Mouse (Mus musculus): ENCODE measurements at regions not wholly inside any gene's neighbourhood (a gene's known extent, or its start where the extent isn't known, plus 50 kb on each side); places are given as distances from the start of the nearest gene placed in this dataset.

- no peak for DNase-seq (ENCODE audit: low spot score)
Measured at GRCm38 (mm10) chr10:111558675-111559340, 52.7 kb downstream of the Phlda1 start.

DNA sequence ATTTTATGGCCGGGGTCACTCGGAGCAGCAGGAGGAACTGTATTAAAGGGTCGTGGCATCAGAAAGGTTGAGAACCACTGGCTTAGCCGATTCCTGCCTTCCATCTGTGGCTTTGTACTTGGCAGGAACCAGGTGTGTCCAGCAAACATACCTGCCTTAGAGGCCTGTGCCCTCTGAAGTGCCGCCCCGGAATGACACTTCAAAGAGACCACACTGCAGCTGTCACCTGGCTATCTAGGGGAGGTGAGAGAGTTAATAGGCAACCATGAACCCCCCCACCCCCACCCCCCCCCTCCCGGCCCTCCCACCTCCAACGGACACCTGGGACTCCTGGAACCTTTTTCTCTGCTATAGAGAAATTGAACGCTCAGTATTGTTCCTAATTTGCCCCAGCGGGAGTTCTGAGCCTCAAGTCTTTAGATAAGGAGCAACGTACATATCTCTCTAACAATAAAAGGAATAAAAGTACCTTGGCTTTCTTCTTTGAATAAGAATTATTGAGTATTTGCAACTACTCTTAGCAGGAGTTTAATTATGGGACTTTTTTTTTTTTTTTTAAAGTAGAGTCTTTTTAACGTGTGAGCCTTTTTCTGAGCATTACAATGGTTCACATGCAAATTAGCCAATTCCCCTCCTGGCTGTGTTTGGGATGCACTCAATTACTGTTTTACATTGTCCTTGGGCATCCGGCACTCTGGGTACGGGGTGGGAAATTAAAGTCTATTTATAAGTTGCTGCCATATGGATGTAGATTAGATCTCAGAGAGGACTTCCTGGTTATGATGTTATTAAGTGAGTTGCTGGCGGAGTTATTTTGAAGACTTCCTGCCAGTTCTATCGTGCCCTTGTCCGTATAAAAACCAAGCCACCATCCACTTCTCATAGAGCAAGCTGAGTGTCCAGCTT is 53.5 kb downstream of the Phlda1 start:
- DNase-seq (ENCODE audit: low spot score), result no peak

DNA sequence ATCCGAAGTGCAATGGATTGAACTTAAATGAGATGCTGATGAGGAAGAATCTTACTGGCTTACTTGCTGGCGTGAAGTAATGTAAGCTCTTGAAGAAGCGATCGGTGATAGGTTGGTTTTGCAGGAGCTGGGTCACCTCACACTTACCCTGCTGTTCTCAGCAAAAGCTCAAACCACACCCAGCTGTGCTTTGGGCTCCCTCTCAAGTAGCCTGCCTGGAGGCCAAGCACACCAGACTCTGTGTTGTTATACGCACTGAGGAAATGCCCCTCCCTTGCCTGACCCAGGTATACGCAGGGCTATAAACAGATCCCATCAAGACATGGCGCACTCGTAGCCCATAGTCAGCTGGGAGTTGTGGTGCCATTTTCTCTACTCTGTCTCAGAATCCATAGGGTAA is 56.5 kb downstream of the Phlda1 start:
- no peak for DNase-seq (ENCODE audit: low spot score)

DNA sequence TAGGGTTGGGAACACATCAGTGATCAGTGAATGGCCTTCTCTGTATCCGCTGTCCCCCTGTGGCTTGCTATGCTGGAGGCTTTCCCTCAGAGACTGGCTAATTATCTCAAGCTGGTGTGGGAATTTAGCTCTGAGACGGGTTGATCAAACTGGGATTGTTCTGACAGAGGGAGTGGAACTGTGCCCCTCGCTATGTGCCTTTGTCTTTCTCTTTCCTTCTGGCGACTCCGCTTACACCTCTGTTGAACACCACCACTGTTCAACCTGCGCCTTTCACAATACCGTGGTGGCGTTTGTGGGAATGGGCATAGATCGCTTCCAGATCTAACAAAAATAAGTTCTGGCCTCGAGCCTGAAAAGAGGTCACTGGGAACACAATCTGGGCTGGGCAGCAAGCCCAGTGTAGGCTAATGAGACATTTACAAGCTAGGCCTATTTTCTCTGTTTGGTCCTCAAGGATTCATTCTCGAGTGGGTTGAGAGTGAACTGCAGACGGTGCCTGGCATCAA is 60.8 kb downstream of the Phlda1 start:
- no peak for DNase-seq (ENCODE audit: low spot score)

DNA sequence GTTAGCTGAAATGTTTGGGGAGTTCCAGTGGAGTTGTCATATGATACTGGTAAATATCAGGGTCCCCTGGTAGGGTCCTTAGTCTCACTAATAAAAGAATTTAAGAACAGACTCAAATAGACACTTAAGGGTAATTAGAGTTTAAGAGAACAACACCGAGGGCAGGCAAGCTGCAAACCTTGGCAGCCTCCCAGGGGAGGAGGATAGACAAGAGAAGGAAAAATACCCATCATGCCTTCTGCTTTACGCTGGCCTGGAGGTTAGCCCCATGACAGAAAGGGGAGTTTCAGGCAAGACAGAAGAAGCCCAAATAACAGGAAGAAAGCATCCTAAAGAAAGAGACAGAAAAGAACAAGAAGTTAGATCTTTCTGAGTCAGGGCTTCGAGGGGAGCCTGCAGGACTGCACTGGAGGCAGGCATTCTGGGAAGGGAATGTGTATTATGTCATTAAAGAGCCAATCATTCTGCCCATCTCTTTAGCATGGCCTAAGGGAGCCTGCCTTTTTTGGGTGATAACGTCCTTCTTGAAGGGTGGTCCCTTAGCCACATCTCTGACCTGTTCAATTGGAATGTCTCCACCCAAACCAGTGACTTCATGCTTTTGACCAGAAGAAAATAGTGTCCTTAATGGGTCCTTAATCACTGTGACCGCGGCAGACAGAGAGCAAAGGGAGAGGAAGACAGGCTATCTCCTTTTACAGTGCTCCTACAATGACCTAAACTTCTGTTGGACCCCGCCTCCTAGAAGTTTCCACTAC is 64.6 kb downstream of the Phlda1 start:
- no peak for DNase-seq (ENCODE audit: low spot score)

GRCm38 (mm10) chr10:111574231-111574630 is 68.1 kb downstream of the Phlda1 start:
- no peak for DNase-seq (ENCODE audit: low spot score)

DNA sequence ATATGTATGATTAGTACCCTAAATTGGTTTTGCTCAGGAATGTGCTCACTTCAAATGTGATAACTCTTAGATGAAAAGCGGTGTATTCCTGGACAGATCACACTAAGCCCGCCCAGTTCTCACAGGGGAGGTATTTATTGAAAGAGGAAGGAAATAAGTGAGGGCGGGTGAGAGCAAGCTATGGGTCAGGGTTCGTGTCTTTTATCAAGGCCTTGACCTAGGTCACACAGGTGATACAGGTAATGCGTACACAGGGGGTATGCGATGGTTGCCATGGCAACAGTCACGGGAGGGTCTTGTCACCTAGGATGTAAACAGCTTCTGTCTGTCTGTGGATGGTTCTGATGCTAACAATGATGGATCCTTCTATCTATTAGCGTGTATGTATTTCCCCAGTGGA is 68.7 kb downstream of the Phlda1 start:
- DNase-seq (ENCODE audit: low spot score), result no peak

DNA sequence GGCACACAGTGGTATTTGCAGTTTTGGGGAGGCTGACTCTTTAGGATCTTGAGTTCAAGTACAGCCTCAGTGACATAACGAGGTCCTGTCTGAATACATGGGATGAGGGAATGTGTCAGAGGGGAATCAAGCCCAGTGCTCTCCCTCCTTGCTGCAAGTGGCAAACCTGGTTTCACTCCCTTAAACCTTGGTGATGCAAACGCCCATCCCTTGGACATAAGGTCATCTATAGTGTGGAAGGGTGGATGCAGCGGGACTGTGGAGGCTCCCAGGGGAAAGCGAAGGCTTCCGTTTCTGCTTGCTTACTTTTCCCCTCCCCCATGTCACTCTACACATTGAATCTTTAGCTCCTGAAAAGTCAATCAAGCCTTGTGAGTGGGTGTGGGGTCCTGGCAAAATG is 69.2 kb downstream of the Phlda1 start:
- DNase-seq (ENCODE audit: low spot score), result no peak

DNA sequence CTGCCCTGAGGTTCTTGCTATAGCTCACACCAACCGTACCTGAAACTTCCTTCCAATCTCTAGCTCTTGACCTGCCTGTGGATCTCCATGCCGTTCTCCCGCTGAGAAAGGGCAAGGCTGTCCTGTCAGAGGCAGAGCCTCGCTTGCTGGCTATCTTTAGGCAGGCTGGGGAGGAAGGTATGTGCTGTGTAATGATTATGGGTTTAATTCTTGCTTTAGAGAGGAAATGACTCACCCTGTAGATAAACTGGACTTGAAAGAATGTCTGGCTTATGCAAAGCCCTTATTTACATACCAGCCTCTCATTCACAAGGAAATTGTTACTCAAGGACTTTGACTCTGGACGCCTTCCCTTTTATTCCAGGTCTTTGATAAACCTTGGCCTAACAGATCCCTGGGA is 69.8 kb downstream of the Phlda1 start:
- no peak for DNase-seq (ENCODE audit: low spot score)

DNA sequence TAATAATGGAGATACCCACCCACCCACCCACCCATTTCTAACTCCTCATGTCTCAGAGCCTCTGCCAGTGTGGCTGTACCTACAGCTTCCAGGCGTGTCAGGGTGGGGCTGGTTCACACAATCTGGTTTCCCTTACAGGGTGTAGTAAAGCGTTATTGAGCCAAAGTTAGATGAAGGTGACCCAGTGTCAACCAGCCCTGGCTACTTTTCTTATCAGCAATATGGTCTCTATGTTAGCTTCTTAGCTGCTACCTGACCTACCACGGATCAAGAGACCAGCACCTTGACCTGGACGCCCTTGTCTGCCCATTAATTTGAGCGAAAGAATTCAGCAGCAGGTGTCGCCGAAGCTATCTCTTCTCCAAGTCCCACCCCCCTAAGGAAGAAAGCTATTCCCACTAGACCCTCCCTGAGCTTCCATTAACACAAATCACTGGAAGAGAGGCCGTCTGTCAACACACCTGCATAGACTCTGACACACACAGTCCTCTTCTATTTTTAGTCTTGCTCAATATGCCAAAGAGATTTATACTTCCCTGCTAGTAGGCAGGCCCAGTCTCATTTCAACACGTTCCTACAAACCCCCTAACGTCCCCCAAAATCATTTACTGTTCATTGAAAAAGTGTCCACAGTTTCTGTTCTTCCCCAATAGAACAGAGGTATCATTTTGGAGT is 70.4 kb downstream of the Phlda1 start:
- DNase-seq (ENCODE audit: low spot score), result no peak

DNA sequence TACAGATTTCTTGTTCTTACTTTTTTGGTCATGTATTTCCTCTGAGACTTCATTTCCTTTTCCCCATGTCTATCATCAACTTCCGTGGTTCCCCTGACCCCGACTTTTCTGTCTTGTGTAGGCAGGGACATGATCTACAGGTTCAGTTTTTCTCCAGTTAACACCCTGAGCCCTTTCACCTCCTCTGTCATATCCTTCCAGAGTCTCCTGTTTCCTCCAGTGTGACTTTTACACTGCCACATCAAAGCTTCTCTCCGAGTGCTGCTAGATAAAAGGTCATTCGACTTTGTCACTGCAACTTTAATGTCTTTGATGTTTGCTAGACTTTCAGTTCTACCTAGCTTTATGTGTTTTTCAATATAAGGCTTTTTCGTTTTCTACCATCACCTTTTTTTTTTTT is 72.5 kb downstream of the Phlda1 start:
- DNase-seq (ENCODE audit: low spot score), result no peak

- DNase-seq (ENCODE audit: low spot score), result no peak
Measured at GRCm38 (mm10) chr10:111579481-111579880, 73.4 kb downstream of the Phlda1 start.

DNA sequence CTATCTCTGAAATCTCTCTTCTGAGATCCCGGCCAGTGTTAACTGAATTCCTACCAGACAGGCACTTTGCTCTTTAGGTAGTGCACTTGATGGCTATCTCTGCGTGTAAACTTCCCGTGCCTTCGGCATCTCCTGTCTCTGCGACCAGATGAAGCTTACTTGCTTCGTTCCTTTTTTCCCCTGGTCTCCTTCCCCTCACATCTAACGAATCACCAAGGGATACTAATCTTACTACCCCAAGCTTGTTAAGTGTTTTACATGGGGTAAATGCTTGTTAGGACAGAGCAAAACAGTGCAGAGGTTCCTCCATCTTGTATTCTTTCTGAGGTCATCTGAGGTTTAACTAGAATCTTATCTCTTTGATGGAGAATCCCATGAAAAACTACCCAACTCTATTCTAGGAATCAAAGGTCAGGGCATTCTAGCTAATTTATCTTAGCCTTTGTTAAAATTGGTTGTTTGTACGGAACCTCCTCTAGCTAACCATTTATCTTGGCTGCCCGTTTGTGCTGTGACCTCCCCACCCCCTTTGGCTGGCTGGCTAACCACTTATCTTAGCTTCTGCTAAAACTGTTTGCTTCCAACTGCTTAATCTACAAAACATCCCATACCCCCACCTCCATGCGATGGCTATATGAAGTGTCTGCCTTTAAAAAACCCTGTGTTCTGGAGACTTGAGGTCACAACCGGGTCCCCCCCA is 74.5 kb downstream of the Phlda1 start:
- no peak for DNase-seq (ENCODE audit: low spot score)

- DNase-seq (ENCODE audit: low spot score), result no peak
Measured at GRCm38 (mm10) chr10:111581847-111582246, 75.8 kb downstream of the Phlda1 start.

- no peak for DNase-seq (ENCODE audit: low spot score)
Measured at GRCm38 (mm10) chr10:111582321-111583123, 76.4 kb downstream of the Phlda1 start.

- no peak for DNase-seq (ENCODE audit: low spot score)
Measured at GRCm38 (mm10) chr10:111583124-111583743, 77.1 kb downstream of the Phlda1 start.

GRCm38 (mm10) chr10:111583744-111584152 is 77.7 kb downstream of the Phlda1 start:
- DNase-seq (ENCODE audit: low spot score), result no peak

- no peak for DNase-seq (ENCODE audit: low spot score)
Measured at GRCm38 (mm10) chr10:111587891-111588611, 82.0 kb downstream of the Phlda1 start.

DNA sequence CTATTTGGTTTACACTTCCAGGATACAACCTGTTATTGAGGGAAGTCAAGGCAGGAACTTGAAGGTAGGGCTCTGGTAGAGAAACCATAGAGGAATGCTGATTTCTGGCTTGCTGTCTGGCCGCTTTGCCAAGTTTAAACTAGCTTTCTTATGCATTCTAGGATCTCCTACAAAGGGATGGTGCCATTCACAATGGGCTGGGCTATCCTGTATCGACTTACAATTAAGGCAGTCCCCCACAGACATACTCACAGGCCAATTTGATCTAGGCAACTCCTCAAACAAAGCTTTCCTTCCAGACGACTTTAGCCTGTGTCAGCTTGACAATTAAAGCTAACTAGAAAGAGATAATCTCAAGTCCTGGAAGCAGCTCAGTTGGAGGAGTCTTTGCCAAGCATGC is 83.1 kb downstream of the Phlda1 start:
- DNase-seq (ENCODE audit: low spot score), result no peak

Data from urinary bladder, postnatal 10 days (tissue).